Mouse (Mus musculus) lung, postnatal 0 days (tissue): ENCODE measurements around the gene Gpr152. TPM values are rescaled to one million over a fixed set of nuclear protein-coding genes. Genes with fewer than 3 reads are reported as not detected.
"Not testable (repeated sequence)": the region's sequence is repeated elsewhere in the genome, so short reads cannot be mapped to it uniquely, and the experiment has no call there.

ENCODE experiments used
- ATAC-seq: fragments of 200-750 bp; cut with Nextera tagmentation; 2 replicates; pipeline ENCODE4 v1.8.0; 2017; ENCODE audit warnings: moderate library complexity
- DNase-seq: peaks from one replicate; pipeline ENCODE4 v3.0.0-alpha.2; 2016; ENCODE audit warnings: low spot score
- H3K27ac ChIP-seq: fragments of 300-500 bp; sonication (generic); 2 replicates; pipeline ENCODE4 v1.5.1; 2014; ENCODE audit warnings: antibody characterized with exemption, mild to moderate bottlenecking, low read length, mixed read lengths
- H3K27me3 ChIP-seq: fragments of 300-500 bp; sonication (generic); replicated peaks from 2 replicates; pipeline ENCODE4 v1.6.1; 2014; ENCODE audit warnings: low read length, mixed read lengths; ENCODE audit not compliant: insufficient read depth
- H3K36me3 ChIP-seq: fragments of 300-500 bp; sonication (generic); 2 replicates; pipeline ENCODE4 v1.6.1; 2014; ENCODE audit warnings: low read length, mixed read lengths; ENCODE audit not compliant: insufficient read depth
- H3K4me1 ChIP-seq: fragments of 300-500 bp; sonication (generic); 2 replicates; pipeline ENCODE4 v1.6.1; 2014; ENCODE audit warnings: antibody characterized with exemption, low read depth, low read length, mixed read lengths; ENCODE audit not compliant: insufficient read depth
- H3K4me2 ChIP-seq: fragments of 300-500 bp; sonication (generic); replicated peaks from 2 replicates; pipeline ENCODE4 v1.6.1; 2014; ENCODE audit warnings: low read depth, mild to moderate bottlenecking, low read length, moderate library complexity, mixed read lengths
- H3K4me3 ChIP-seq: fragments of 300-500 bp; sonication (generic); 2 replicates; pipeline ENCODE4 v1.5.1; 2014; ENCODE audit warnings: low read depth, low read length
- H3K9ac ChIP-seq: fragments of 300-500 bp; sonication (generic); replicated peaks from 2 replicates; pipeline ENCODE4 v1.6.1; 2014; ENCODE audit warnings: low read depth, mild to moderate bottlenecking
- H3K9me3 ChIP-seq: fragments of 300-500 bp; sonication (generic); 2 replicates; pipeline ENCODE4 v1.6.1; 2016; ENCODE audit warnings: low read length, mixed read lengths
- CTCF ChIP-seq: IDR thresholded peaks from 2 replicates; pipeline ENCODE4 v1.5.1; 2016; ENCODE audit warnings: antibody characterized with exemption, mild to moderate bottlenecking
- EP300 ChIP-seq: IDR thresholded peaks from 2 replicates; pipeline ENCODE4 v1.6.1; 2016; ENCODE audit warnings: antibody characterized with exemption, mild to moderate bottlenecking, control low read depth
- WGBS: fragments of 180-500 bp; shearing (Covaris S2); extraction: QIAGEN DNeasy Blood & Tissue Kit; methylation state at CpG from one replicate; pipeline ENCODE4 v1.1.7; 2014; 5-methylcytosine and 5-hydroxymethylcytosine counted together
- polyA plus RNA-seq: library from polyadenylated mRNA; unstranded; fragments of >200 nt; fragmentation: Nextera tagmentation; extraction: Ambion mirVana; gene quantifications from 2 replicates; pipeline ENCODE4 v1.2.1, GENCODE M21; 2015

The Gpr152 gene
- polyA plus RNA-seq, 1 experiment from 2014 or later = not detected

DNA sequence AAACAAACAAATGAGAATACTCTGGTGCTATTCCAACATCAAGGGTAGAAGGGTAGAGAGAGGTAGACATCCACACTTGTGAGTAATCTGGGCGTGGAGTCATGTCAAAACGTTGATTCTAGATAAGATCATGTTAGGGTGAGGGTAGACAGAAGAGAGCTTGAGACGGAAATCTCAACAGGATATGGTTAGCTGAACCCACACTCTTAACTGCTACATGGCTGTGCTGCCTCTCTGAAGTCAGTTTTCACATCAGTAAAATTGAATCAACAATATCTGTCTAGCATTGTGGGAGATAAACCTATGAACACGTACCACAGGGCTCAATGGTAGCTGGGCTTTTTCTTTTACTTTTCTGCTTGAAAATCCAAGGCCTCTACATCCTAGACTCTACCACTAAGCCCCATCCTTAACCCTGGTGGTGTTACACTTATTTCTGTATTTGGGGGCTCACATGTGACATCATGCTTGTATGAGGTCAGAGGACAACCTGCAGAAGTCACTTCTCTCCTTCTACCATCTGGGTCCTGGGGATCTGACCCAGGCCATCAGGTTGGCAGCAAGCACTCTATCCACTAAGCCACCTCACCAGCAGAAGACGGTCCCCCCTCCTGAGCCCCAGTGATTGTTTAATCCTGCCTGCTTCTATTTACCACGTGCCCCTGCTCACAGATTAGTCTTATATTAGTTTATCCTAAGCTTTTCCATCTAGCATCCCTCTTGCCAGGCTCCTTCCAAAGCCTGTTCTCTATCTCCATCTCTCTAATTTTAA is 19.7 kb upstream of the Gpr152 start:
- WGBS = 70% methylated on average over 6 of the region's 6 CpGs
- H3K4me2 ChIP-seq = no peak overlapping the region
- H3K4me3 ChIP-seq = no peak overlapping the region
- no peak for ATAC-seq
- TF ChIP-seq EP300 (no peak), CTCF (no peak)
- no peak for DNase-seq
- H3K4me1 ChIP-seq = peaks cover 5% of the 10 kb centered on the region; the same call in 1 of the 2 replicates
- H3K27me3 ChIP-seq = no peaks in the 10 kb centered on the region
- H3K9ac ChIP-seq = 0 out of 2 replicates have a peak overlapping the region, but pooled peaks have one; percentile 5
- H3K9me3 ChIP-seq = no peaks in the 10 kb centered on the region
- no peak overlapping the region for H3K27ac ChIP-seq
- peaks cover 6% of the 10 kb centered on the region; the same call in 1 of the 2 replicates for H3K36me3 ChIP-seq

DNA sequence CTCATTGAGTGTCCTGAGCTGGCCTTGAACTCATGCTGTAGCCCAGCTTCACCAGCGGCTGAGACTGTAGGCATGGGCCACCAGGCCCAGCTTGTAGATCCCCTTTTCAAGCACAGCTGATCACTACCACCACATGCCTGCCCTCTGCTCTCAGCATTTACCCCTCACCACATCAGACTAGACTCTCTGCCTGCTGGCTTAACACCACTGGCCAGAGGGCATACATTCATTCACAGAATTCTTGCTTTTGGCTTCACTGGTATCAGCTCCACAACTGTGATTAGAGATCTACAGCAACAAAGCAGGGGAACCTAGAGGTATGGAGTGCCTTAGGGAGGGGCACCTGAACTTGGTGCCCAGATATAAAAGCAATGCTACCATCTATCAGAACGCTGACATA is 19.1 kb upstream of the Gpr152 start:
- H3K9ac ChIP-seq = 0 out of 2 replicates have a peak overlapping the region, but pooled peaks have one; percentile 5
- 98% methylated on average over 2 of the region's 2 CpGs for WGBS
- H3K27ac ChIP-seq = no peak overlapping the region

DNA sequence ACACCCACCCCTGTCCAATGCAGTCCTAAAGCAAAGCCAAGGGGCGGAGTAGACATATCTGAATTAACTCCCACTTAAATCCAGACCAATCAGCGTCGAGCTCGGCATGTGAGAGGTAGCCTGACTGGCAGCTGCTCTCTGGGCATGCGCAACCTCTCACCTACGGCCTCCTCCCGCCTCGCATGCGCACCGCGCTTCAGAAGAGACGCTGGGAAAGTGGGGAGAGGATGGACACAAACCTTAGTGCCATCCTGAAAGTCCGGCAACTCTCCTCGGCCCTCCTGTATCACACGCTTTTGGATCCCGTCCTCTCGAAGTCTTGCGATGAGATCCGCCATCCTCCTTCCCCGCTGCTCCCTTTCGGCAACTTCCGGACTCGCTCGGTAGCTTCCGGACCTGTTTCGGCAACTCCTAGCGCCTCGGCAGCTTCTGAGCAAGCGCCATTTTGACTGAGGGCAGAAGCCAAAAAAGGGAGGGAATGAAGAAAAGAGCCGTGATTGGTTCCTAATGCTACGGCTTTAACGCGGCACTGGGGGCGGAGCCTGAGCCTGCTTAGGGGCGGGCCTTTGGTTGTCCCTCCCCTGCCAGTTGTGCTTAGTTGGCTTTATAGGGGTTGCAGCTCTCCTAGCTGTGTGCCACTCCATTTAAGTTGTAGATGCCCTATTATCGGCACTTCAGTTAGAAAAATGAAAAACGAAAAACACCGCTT is 18.3 kb upstream of the Gpr152 start:
- H3K9me3 ChIP-seq = no peaks in the 10 kb centered on the region
- H3K4me2 ChIP-seq = peak overlapping the region; percentile 49
- H3K4me3 ChIP-seq = peak overlapping the region; percentile 42
- ATAC-seq (peak; percentile 82), DNase-seq (peak; percentile 99)
- peak overlapping the region; percentile 32; the same call in 1 of the 2 replicates for H3K9ac ChIP-seq
- no peaks in the 10 kb centered on the region for H3K36me3 ChIP-seq
- peaks cover 5% of the 10 kb centered on the region; the same call in 1 of the 2 replicates for H3K4me1 ChIP-seq
- TF ChIP-seq CTCF = no peak
- no peak for TF ChIP-seq EP300
- peak overlapping the region; percentile 68 for H3K27ac ChIP-seq
- 2% methylated on average over 38 of the region's 38 CpGs for WGBS
- no peaks in the 10 kb centered on the region for H3K27me3 ChIP-seq

More for the DNA sequence above, 19.1 kb upstream of the Gpr152 start:
- Histone ChIP-seq H3K9me3 (no peaks in the 10 kb centered on the region), H3K36me3 (no peaks in the 10 kb centered on the region), H3K4me3 (0 out of 2 replicates have a peak overlapping the region, but pooled peaks have one; percentile 42), H3K4me1 (peaks cover 5% of the 10 kb centered on the region; the same call in 1 of the 2 replicates), H3K27me3 (no peaks in the 10 kb centered on the region), H3K4me2 (peak overlapping the region; percentile 49)
- ATAC-seq (no peak), DNase-seq (no peak)
- TF ChIP-seq CTCF (no peak), EP300 (no peak)

DNA sequence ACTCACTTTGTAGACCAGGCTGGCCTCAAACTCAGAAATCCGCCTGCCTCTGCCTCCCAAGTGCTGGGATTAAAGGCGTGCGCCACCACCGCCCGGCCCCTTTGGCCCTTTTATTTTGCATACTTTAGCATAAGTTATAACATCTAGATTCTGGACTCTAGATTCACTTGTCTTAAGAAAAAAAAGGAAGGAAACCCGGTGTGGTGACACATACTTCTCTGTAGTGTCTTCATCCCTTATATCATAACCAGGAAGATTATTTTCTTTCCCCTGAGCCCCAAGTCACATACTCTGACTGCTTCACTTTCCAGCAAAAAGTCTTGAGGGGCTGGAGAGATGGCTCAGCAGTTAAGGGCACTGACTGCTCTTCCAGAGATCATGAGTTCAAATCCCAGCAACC is 17.7 kb upstream of the Gpr152 start:
- 53% methylated on average over 6 of the region's 6 CpGs for WGBS
- ATAC-seq, H3K4me2 ChIP-seq, H3K9me3 ChIP-seq, H3K27ac ChIP-seq, H3K36me3 ChIP-seq, H3K27me3 ChIP-seq, H3K4me3 ChIP-seq, H3K9ac ChIP-seq, H3K4me1 ChIP-seq: not testable (repeated sequence)
- peak; percentile 46 for DNase-seq

DNA sequence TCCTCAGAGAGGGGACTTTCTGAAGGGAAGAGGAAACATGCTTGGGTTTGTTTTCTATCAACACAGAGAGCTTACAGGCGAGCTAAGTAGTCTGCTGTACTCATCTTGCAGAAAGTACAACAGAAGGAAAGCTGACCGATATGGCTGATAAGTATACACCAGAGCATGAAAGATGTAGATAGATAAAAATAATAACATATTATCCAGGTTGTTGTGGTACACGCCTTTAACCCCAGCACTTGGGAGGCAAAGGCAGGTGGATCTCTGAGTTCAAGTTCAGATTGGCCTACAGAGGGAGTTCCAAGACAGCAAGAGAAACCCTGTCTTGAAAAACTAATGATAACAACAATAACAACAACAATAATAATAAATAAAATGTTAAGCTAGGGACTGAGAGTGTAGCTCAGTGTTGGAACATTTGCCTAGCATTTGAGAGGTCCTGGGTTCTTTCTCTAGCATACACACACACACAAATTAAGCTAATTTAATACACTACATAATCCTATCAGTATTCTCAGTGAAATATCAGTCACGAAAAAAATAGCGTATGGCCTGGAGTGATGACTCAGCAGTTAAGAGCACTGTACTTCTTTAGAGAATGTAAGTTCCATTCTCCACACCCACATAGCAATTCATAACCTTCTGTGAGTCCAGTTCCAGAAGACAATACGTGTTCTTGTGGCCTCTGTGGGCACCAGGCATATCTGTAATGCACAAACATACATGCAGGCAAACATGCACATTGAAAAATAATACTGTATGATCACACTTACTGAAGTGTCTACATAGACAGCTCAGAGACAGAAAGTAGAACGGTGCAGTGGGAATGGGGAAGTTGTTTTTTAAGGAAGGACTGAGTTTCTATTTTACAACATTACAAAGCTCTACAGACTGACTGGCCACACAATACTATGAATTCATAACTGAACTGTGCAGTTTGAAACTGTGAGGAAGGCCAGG is 16.9 kb upstream of the Gpr152 start:
- no peak for DNase-seq

More for the DNA sequence above, 16.9 kb upstream of the Gpr152 start:
- H3K36me3 ChIP-seq = no peaks in the 10 kb centered on the region
- 75% methylated on average over 7 of the region's 7 CpGs for WGBS
- no peak overlapping the region for H3K27ac ChIP-seq
- no peak overlapping the region for H3K4me3 ChIP-seq
- ATAC-seq = no peak
- no peak overlapping the region for H3K4me2 ChIP-seq
- peaks cover 9% of the 10 kb centered on the region for H3K4me1 ChIP-seq
- H3K27me3 ChIP-seq = no peaks in the 10 kb centered on the region
- H3K9ac ChIP-seq = no peak overlapping the region
- TF ChIP-seq CTCF (no peak; the same call in 1 of the 2 replicates), EP300 (no peak)
- H3K9me3 ChIP-seq = no peaks in the 10 kb centered on the region
